Mouse (Mus musculus): ENCODE measurements at regions not wholly inside any gene's neighbourhood (a gene's known extent, or its start where the extent isn't known, plus 50 kb on each side); places are given as distances from the start of the nearest gene placed in this dataset.

DNA sequence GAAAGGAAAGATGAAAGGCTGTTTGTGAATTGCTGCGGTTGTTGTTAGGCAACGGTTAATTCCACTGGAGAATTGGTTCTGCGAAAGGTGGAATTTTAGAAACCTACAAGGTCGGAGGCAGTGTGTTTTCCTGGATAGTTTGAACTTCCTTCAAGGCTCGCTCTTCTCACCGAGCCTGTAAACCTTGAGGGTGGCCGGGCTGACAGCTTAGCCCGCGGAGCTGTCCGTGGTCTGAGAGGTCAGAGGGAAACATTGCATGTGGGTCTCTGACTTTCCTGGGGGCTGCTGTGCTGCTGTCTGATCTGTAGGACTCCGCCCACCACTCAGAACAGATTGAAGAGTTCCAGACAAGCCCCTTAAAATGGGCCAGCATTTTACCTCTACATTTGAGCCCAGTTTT is 124.3 kb upstream of the Mkln1 start:
- Histone ChIP-seq H3K4me1 (ENCODE audit: control insufficient read depth, insufficient read depth, low read length) (peaks cover 3% of the 10 kb centered on the region; the same call in 1 of the 2 replicates), H3K27ac (ENCODE audit: insufficient read depth, low read length) (no peak overlapping the region), H3K4me3 (ENCODE audit: insufficient read depth, low read length) (no peak overlapping the region)
- TF ChIP-seq POLR2A (IDR thresholded peaks at IDR 0.05; ENCODE audit: low read depth, low read length), result no peak
- no peak for TF ChIP-seq CTCF (IDR thresholded peaks at IDR 0.05; ENCODE audit: borderline replicate concordance, insufficient read depth, low read length)

DNA sequence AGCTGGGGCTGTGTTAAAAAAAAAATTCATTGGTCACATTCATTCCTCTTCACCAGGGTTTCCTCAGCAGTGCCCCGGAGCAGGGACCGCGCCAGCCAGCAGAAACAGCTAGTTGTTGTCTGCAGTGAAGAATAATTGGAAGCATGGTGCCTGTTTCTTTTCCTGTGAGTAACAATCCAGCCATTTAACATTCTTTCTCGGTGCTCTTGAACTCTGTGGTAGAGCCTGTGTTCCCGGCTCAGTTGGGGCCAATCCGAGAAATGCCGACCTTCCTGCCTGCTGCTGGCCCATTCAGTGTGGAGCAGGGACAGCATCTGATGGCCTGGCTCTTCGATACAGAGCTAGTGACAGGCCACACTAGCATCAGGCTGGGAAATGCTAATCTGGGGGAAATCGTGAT is 120.7 kb upstream of the Mkln1 start:
- Histone ChIP-seq H3K27ac (ENCODE audit: insufficient read depth, low read length) (no peak overlapping the region), H3K4me1 (ENCODE audit: control insufficient read depth, insufficient read depth, low read length) (peaks cover 1% of the 10 kb centered on the region; the same call in 1 of the 2 replicates), H3K4me3 (ENCODE audit: insufficient read depth, low read length) (no peak overlapping the region)
- TF ChIP-seq CTCF (IDR thresholded peaks at IDR 0.05; ENCODE audit: borderline replicate concordance, insufficient read depth, low read length), result no peak
- no peak for TF ChIP-seq POLR2A (IDR thresholded peaks at IDR 0.05; ENCODE audit: low read depth, low read length)

DNA sequence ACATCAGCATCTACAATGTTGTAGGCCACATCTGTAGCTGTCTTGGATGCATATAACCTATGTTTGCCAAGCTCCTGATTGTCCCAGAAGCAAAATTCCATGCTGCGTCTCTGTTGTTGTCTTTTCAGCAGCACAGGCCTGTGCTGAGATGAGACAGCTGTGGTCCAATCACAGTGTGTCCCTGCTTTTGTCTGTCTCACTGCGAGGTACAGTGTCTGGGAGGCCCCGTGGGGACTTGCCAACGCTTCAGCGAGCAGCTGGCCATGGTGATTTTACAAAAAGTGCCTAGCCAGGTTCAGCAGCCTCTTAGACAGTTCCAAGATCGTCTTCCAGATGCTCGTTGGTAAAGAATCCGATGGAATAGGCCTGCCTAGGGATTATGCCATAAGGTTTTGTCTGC is 114.6 kb upstream of the Mkln1 start:
- no peak for TF ChIP-seq POLR2A (IDR thresholded peaks at IDR 0.05; ENCODE audit: low read depth, low read length)
- TF ChIP-seq CTCF (IDR thresholded peaks at IDR 0.05; ENCODE audit: borderline replicate concordance, insufficient read depth, low read length), result no peak

DNA sequence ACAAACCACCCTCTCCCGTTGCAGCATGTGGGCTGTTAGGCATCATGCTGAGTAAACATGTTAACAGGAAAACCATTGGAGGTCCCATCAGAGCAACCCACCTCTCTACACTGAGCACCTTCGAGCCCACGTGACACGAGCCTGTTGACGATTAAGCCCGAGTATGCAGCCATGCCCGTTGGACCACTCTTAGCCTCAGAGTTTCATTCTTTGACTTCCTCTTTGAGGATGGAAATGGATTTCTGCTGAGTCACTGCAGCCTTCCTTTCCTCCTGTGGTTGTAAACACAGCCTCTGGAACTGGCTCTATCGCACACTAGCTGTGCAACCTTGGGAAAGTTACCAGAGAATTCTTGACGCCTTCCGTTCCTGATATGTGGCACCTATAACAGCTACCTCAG is 114.1 kb upstream of the Mkln1 start:
- no peak overlapping the region for H3K27ac ChIP-seq (ENCODE audit: insufficient read depth, low read length)
- TF ChIP-seq POLR2A (IDR thresholded peaks at IDR 0.05; ENCODE audit: low read depth, low read length) (no peak), CTCF (IDR thresholded peaks at IDR 0.05; ENCODE audit: borderline replicate concordance, insufficient read depth, low read length) (no peak)
- no peak overlapping the region for H3K4me3 ChIP-seq (ENCODE audit: insufficient read depth, low read length)
- peaks cover 6% of the 10 kb centered on the region; the same call in 1 of the 2 replicates for H3K4me1 ChIP-seq (ENCODE audit: control insufficient read depth, insufficient read depth, low read length)

More for the DNA sequence above, 114.6 kb upstream of the Mkln1 start:
- Histone ChIP-seq H3K4me1 (ENCODE audit: control insufficient read depth, insufficient read depth, low read length) (peaks cover 3% of the 10 kb centered on the region; the same call in 1 of the 2 replicates), H3K27ac (ENCODE audit: insufficient read depth, low read length) (no peak overlapping the region), H3K4me3 (ENCODE audit: insufficient read depth, low read length) (no peak overlapping the region)

DNA sequence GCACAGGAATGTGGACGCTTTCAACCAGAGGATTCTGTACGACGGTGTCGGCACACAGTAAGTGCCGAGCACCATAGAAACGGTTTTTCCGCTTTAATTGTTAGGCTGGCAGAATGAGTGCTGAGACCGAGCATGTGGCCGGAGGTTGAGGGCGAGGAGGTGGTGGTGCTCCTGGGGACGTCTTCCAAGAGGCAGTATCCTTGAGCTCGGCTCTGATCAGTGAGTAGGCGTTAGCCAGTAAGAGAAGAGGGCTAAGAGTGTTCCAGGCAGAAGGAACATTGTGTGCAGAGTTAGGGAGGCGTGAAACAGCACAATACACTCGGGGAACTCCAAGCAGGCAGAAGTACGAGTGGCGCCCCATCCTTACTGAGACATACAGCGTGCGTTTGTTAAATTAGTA is 113.5 kb upstream of the Mkln1 start:
- no peak for TF ChIP-seq CTCF (IDR thresholded peaks at IDR 0.05; ENCODE audit: borderline replicate concordance, insufficient read depth, low read length)
- TF ChIP-seq POLR2A (IDR thresholded peaks at IDR 0.05; ENCODE audit: low read depth, low read length), result no peak
- no peak overlapping the region for H3K4me3 ChIP-seq (ENCODE audit: insufficient read depth, low read length)
- no peak overlapping the region for H3K27ac ChIP-seq (ENCODE audit: insufficient read depth, low read length)
- H3K4me1 ChIP-seq (ENCODE audit: control insufficient read depth, insufficient read depth, low read length), result peaks cover 6% of the 10 kb centered on the region; the same call in 1 of the 2 replicates

DNA sequence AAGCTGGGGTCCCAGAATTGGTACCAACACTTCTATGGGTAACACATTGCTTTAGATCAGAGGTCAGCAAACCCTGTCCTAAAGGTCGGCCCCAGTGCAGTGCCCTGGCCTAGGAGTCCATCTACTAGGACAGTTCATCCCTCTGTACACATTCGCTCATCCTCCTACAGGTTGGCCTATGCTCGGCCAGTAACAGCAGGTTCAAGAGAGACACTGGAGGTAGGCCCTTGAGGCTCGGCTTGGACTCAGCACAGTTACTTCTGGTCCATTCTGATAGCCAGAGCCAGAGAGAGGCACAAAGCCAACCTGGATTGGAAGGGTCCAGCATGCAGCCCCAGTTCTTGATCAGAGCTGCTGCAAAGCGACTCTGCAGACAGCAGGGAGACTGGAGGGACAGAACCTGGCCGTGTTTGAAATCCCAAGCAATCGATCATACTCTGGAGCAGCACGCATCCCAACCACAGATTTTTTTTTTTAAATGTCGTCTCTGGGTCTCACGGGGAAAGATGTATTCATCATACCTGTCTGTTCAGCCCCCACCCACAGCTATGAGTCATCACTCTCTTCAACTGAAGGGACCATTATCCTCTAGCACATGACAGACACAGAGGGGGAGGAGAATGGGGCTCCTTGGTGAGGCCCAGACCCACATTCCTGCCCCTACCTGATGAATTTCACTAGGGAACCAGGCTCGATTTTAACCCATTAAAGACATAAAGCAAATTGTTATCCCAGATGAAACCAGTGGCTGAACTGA is 112.4 kb upstream of the Mkln1 start:
- Histone ChIP-seq H3K4me1 (ENCODE audit: control insufficient read depth, insufficient read depth, low read length) (peaks cover 6% of the 10 kb centered on the region; the same call in 1 of the 2 replicates), H3K27ac (ENCODE audit: insufficient read depth, low read length) (no peak overlapping the region), H3K4me3 (ENCODE audit: insufficient read depth, low read length) (no peak overlapping the region)
- TF ChIP-seq POLR2A (IDR thresholded peaks at IDR 0.05; ENCODE audit: low read depth, low read length) (no peak), CTCF (IDR thresholded peaks at IDR 0.05; ENCODE audit: borderline replicate concordance, insufficient read depth, low read length) (no peak)

DNA sequence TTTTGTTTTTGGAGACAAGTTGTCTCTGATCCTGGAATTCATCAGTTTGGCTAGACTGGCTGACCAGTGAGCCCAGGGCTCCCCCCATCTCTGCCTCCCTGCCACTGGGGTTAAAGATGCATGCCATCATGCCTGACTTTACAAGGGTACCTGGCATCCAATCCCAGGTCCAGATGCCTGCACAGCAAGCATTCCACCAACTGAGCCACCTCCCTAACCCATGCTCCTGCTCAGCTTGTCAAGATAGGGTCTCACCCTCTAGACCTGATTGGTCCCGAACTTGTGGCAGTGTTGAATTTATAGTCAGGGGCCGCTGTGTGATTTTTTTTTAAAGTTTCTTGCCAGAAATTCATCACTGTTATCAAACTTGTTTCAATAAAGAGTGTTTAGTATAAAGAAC is 111.4 kb upstream of the Mkln1 start:
- H3K4me1 ChIP-seq (ENCODE audit: control insufficient read depth, insufficient read depth, low read length), result peaks cover 6% of the 10 kb centered on the region; the same call in 1 of the 2 replicates
- no peak overlapping the region for H3K4me3 ChIP-seq (ENCODE audit: insufficient read depth, low read length)
- TF ChIP-seq CTCF (IDR thresholded peaks at IDR 0.05; ENCODE audit: borderline replicate concordance, insufficient read depth, low read length), result no peak
- TF ChIP-seq POLR2A (IDR thresholded peaks at IDR 0.05; ENCODE audit: low read depth, low read length), result no peak

DNA sequence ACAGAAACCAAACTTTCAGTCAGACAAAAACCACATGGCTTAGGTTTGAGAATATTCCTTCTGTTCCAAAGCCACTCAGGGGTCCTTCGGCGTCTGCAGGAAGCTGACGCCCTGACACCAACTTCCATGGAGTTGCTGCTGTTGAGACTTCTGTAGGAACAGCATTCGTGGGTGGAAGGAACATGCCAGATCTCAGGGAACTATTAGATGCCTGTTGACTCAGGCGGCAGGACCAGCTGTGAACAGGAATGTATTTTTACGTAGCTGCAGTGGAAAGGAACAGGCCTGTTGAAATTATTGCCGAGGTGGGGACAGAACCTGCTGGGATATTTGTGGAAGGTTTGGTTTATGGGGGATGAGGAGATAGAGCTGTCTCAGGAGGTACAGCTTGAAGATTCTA is 110.8 kb upstream of the Mkln1 start:
- Histone ChIP-seq H3K27ac (ENCODE audit: insufficient read depth, low read length) (peak overlapping the region; percentile 54), H3K4me1 (ENCODE audit: control insufficient read depth, insufficient read depth, low read length) (peaks cover 6% of the 10 kb centered on the region; the same call in 1 of the 2 replicates), H3K4me3 (ENCODE audit: insufficient read depth, low read length) (no peak overlapping the region)
- no peak for TF ChIP-seq CTCF (IDR thresholded peaks at IDR 0.05; ENCODE audit: borderline replicate concordance, insufficient read depth, low read length)
- TF ChIP-seq POLR2A (IDR thresholded peaks at IDR 0.05; ENCODE audit: low read depth, low read length), result no peak

More for the DNA sequence above, 111.4 kb upstream of the Mkln1 start:
- 0 out of 2 replicates have a peak overlapping the region, but pooled peaks have one; percentile 44 for H3K27ac ChIP-seq (ENCODE audit: insufficient read depth, low read length)

DNA sequence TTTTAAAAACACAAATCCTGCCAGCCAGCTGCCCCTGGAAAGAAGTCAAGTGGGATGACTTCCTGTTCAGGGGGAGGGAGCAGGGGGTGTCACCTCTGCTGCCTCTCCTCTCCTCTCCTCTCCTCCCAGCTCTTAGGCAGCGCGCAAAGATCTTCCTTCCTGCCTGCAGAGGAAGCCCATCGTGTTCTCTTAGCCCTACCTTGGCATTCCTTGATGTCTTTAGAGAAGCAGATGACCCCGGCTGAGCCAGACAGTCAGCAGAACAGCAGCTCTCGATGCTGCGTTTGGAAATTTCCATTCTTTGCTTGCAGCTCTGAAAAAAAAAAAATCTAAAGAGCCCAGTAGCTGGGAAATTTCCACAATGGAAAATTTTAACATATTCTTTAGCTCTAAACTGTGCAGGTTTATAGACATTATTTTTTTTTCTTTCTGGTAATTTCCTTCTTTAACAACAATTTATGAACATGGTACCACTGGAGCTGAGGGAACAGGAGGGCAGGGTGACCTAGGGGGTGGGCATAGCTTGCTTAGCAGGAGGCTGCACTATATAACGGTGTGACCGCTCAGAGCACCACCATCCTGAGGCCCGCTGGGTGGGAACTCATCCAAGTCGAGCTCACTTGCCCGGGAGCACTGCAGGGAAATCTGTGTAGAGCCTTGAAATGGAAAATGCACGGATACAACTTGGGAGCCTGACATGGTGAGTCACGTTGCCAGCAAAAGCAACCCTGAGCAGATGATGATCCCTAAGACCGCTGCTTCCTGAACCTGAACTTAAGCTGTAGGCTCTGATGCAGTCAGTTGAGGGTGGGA is 109.9 kb upstream of the Mkln1 start:
- no peak overlapping the region for H3K4me3 ChIP-seq (ENCODE audit: insufficient read depth, low read length)
- TF ChIP-seq POLR2A (IDR thresholded peaks at IDR 0.05; ENCODE audit: low read depth, low read length), result no peak
- no peak for TF ChIP-seq CTCF (IDR thresholded peaks at IDR 0.05; ENCODE audit: borderline replicate concordance, insufficient read depth, low read length)
- peaks cover 6% of the 10 kb centered on the region; the same call in 1 of the 2 replicates for H3K4me1 ChIP-seq (ENCODE audit: control insufficient read depth, insufficient read depth, low read length)
- H3K27ac ChIP-seq (ENCODE audit: insufficient read depth, low read length), result peak overlapping the region; percentile 54

DNA sequence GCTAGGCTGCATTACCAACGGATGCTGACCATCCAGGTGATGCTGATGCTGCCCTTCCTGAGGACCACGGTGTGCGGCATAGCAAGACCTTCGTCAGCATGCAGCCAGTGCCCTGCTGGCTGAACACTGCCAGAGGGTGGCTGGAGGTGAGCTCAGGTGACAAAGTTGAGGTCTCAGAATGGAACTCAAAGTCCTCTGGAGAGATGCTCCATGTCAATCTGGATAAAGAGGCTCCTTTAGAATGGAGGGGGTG is 109.4 kb upstream of the Mkln1 start:
- no peak overlapping the region for H3K27ac ChIP-seq (ENCODE audit: insufficient read depth, low read length)
- TF ChIP-seq CTCF (IDR thresholded peaks at IDR 0.05; ENCODE audit: borderline replicate concordance, insufficient read depth, low read length) (no peak), POLR2A (IDR thresholded peaks at IDR 0.05; ENCODE audit: low read depth, low read length) (no peak)
- H3K4me1 ChIP-seq (ENCODE audit: control insufficient read depth, insufficient read depth, low read length), result peaks cover 6% of the 10 kb centered on the region; the same call in 1 of the 2 replicates

More for the DNA sequence above, 109.4 kb upstream of the Mkln1 start:
- no peak overlapping the region for H3K4me3 ChIP-seq (ENCODE audit: insufficient read depth, low read length)
